Comparison of ENCODE assay signal across 9 mouse cellular contexts in the genomic region with DNA sequence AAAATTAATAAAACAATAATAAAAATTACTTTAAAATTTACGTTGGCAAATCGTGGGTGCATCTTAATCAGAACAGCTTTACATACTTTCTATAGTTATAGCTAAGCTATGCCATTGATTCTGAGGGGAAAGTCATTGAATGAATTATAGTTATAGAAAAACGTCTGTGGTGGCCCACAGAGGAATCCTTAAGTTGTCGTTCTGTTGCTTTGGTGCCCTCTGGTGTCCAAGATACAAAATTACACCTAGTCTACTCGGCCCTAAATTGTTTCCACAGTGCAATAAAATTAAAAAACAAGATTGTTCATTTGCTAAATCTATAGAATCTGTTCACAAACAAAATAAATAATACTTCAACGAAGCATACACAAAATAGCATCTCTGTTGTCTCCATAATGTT. TPM values are rescaled to one million over a fixed set of nuclear protein-coding genes. Genes with fewer than 3 reads are reported as not detected.
A peak's percentile ranks its signal among the peaks of the same experiment; 100 is the strongest.
DNase-seq lines count a peak whose midpoint lies in the region; ATAC-seq and TF ChIP-seq lines count a peak whose summit lies in the region.
"Had no signal": no experiment of that assay in that cellular context is flagged by ENCODE, and none has a peak within 500 bp of the region (broad histone marks: within the 10 kb centered on the region; RNA-seq: fewer than 3 reads in every experiment).

No protein-coding gene starts in this region.

- H3K4me1 ChIP-seq in forebrain, embryonic 16.5 days (replicated peaks; ENCODE audit: control insufficient read depth, insufficient read depth, low read length) = no peaks in the 10 kb centered on the region

- WGBS in forebrain, embryonic 16.5 days = 3% methylated on average over 6 of the region's 6 CpGs

- peak; percentile 85 for TF ChIP-seq CTCF in gastrocnemius, adult 2 months (IDR thresholded peaks at IDR 0.05)

- no peaks in the 10 kb centered on the region for H3K9me3 ChIP-seq in forebrain, embryonic 16.5 days (ENCODE audit: control insufficient read depth, low read length)

- H3K27me3 ChIP-seq in forebrain, embryonic 16.5 days (replicated peaks; ENCODE audit: control insufficient read depth, insufficient read depth, low read length) = no peaks in the 10 kb centered on the region

- no peak overlapping the region for H3K27ac ChIP-seq in gastrocnemius, adult 2 months
- no peak overlapping the region for H3K27ac ChIP-seq in forebrain, embryonic 16.5 days (ENCODE audit: low read length)

- peak; percentile 50; the same call in 1 of the 2 replicates for ATAC-seq in forebrain, embryonic 16.5 days

- no peak overlapping the region for H3K4me3 ChIP-seq in gastrocnemius, adult 2 months
- H3K4me3 ChIP-seq in forebrain, embryonic 16.5 days (replicated peaks; ENCODE audit: low read length) = no peak overlapping the region

- intact Hi-C loops in gastrocnemius, adult 2 months (cut with DNase I) = loop anchor here (1.0 to 10.0 kb wide), 4 partner anchors 38 to 206 kb away; partner anchors contain the start of gene Prpf38b

- H3K9ac ChIP-seq in forebrain, embryonic 16.5 days (replicated peaks; ENCODE audit: low read depth, low read length) = no peak overlapping the region

- H3K4me2 ChIP-seq in forebrain, embryonic 16.5 days (ENCODE audit: low read length) = no peak overlapping the region

- DNase-seq in gastrocnemius, adult 2 months = no peak
- DNase-seq in gastrocnemius, postnatal 10 days = no peak
- peak; percentile 22 to 49 for DNase-seq in right cerebral cortex, adult 2 months (ENCODE audit: low spot score in 2 of 2)
- no peak for DNase-seq in right cerebral cortex, postnatal 14 days
- peak; percentile 50 for DNase-seq in c-Kit-positive CD71-negative TER-119-negative erythroid progenitor cells, embryonic 14.5 days (ENCODE audit: low read depth)
- peak; percentile 63 for DNase-seq in lung, postnatal 36 days
- no peak for DNase-seq in testis, postnatal 14 days (ENCODE audit: low spot score)

- H3K36me3 ChIP-seq in forebrain, embryonic 16.5 days (ENCODE audit: control insufficient read depth, insufficient read depth) = no peaks in the 10 kb centered on the region

RNA-seq across cellular contexts. Expression of gene Slc25a54, which starts 17.3 kb away (rescaled TPM):
- not detected for total RNA-seq in gastrocnemius, adult 2 months (2021)
- not detected for total RNA-seq in gastrocnemius, postnatal 10 days (2021)
- polyA plus RNA-seq in forebrain, embryonic 16.5 days (2015; fragmentation: Nextera tagmentation; extraction: Ambion mirVana) = not detected in 2 replicates
- total RNA-seq: layer of hippocampus, postnatal 25 days had no signal

RNA-seq across cellular contexts. Expression of gene Fam102b, which starts 35.6 kb away (rescaled TPM):
- total RNA-seq in gastrocnemius, adult 2 months (2021) = 1 to 10 TPM; 6.2 to 8.0 TPM
- 10 to 100 TPM; 14.6 to 15.0 TPM for total RNA-seq in gastrocnemius, postnatal 10 days (2021)
- 10.0 and 10.4 TPM in 2 replicates for polyA plus RNA-seq in forebrain, embryonic 16.5 days (2015; fragmentation: Nextera tagmentation; extraction: Ambion mirVana)

RNA-seq across cellular contexts. Expression of gene Slc25a24, which starts 60.0 kb away (rescaled TPM):
- 1 to 10 TPM; 2.8 to 4.9 TPM for total RNA-seq in gastrocnemius, adult 2 months (2021)
- total RNA-seq in gastrocnemius, postnatal 10 days (2021) = 10 to 100 TPM; 12.4 to 16.1 TPM
- 4.3 and 6.1 TPM in 2 replicates for polyA plus RNA-seq in forebrain, embryonic 16.5 days (2015; fragmentation: Nextera tagmentation; extraction: Ambion mirVana)

Comparison
In these comparisons a context has a peak if more than half of its experiments do, and no peak if none do; other contexts are left out.
1. DNase-seq: peak in right cerebral cortex, adult 2 months (2 of 2), c-Kit-positive CD71-negative TER-119-negative erythroid progenitor cells, embryonic 14.5 days (single experiment) and lung, postnatal 36 days (single experiment); none in gastrocnemius, adult 2 months (single experiment), gastrocnemius, postnatal 10 days (single experiment), right cerebral cortex, postnatal 14 days (single experiment) and testis, postnatal 14 days (single experiment).